Mouse (Mus musculus): ENCODE results near the gene Igfbp7.

Gene Igfbp7

DNA sequence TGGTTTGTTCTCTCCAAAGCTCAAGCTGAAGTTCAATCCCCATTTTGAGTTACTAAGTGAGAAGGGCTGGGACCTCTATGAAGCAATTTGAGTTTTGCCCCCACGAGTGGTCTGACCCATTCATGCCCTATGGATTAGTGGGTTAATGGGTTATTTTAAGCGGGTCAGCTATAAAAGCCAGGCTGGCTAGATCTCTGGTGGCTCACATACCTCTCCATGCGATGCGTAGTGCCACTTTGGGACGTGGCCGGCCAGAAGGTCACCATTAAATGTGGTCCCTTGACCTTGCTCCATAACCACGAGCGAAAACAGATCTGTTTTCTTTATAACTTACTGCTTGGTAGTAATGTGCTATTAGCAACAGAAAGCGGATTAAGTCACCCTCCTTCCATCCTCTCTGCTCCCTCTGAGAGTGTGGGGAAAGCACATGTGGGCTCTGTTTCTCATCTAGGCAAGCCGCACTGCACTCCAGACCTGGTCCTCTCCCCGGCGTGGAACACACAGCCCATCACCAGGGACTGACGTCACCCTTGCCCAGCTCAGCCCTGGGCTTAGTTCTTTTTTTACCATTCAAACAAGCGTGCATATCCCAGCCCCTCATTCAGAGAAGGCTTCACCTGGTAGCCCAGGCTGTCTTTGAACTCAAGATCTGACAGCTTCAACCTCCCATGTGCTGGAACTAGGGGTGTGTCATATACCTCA, 28.3 kb downstream of the Igfbp7 start:
- DNase-seq (ENCODE audit: low spot score) = no peak

DNA sequence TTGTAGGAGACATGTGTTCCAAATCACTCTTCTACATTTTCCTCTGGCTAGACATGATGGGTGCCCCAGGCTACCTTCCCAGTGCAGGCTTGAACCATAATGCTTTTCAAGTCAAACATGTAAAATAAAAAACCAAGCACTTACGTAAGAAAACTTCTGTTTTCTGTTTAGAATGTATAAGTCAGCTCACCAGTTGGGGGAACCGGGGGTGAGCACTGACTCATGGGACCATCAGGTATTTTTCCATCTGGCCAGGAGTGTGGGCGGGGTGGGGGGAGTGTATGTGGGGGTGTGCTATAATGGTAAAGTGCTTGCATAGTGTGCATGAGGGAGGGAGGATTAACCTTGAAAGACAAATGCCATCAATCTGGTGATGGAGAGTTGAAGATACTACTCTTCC, 29.8 kb downstream of the Igfbp7 start:
- DNase-seq (ENCODE audit: low spot score) = no peak

GRCm38 (mm10) chr5:77375546-77375945, 32.3 kb downstream of the Igfbp7 start:
- DNase-seq (ENCODE audit: low spot score) = no peak

DNA sequence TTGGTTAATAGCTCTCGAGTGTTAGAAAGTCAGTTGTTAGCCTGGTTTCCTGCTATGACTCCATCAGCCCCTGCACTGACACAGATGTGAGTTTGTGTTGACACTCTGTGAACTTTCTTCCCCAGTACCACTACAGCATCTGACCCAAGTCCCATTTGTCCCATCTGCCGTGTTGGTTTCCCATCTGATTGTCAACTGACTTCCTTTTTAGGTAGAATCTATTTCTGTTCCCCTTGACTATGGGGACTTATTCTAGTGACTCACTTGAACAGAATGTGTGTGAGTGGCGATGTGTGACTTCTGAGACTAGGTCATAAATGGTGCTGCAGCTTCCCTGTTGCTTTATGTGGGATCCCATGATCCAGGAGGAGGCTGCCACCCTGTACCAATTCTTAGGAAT, 32.9 kb downstream of the Igfbp7 start:
- DNase-seq (ENCODE audit: low spot score) = no peak

DNA sequence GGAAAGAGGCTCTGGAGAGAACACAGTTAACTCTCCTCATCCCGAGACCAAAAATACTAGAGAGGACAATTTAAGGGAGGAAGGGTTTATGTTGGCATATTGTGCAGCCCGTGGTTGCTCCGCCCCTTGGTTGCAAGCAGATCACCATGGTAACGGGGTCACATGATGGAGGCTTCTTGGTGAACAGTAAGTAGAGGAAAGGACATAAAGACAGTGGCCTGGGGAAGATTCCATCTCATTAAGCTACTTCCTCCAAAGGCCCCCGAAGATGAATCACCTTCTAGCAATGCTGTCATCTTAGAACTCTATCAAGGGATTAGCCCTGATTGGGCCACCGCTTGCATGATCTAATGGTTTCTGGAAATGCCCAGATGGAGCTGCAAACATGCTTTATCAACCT, 35.1 kb downstream of the Igfbp7 start:
- DNase-seq (ENCODE audit: low spot score) = no peak

- no peak for DNase-seq (ENCODE audit: low spot score)
Observed at GRCm38 (mm10) chr5:77372242-77372641, 35.6 kb downstream of the Igfbp7 start.

DNA sequence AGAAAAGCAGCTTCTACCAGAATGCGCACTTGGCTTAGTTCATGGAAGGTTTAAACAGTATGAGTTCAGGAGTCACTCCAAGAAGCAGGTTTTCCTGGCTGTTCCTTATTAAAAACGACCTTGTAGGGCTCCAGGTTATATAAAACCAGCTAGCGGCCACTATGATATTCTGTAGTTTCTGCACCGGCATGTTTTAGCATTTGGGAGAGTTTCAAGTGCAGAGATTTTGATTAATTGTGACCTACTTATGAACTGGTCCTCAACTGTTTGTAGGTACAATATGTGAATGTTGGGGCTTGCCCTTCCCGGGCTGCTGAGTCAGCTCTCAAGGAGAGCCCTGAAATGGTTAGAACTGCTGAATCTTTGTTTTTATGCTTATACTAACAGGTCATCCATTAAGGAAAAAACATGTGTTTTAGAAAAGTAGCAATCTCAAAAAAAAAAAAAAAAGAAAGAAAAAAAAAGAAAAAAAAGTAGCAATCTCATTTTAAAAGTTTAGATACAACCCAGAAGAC, 37.4 kb downstream of the Igfbp7 start:
- DNase-seq (ENCODE audit: low spot score) = no peak

DNA sequence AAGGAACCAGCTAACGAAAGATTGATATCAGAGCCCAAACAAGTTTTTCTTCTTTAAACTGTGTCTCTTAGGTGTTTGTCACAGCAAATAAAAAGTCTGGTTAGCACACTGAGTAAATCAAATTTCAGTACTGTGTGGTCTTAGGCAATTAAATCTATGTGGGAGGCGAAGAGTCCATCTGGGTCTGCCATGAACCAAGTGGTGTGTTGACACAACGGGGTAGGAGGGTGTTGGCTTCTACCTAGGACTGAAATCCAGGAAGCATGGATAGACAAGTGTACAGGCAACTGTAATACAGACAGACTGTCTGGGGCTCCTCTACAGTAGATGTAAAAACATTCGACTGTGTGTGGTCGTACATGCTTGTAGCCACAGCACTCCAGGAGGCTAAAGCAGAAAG, 38.4 kb downstream of the Igfbp7 start:
- no peak for DNase-seq (ENCODE audit: low spot score)

DNA sequence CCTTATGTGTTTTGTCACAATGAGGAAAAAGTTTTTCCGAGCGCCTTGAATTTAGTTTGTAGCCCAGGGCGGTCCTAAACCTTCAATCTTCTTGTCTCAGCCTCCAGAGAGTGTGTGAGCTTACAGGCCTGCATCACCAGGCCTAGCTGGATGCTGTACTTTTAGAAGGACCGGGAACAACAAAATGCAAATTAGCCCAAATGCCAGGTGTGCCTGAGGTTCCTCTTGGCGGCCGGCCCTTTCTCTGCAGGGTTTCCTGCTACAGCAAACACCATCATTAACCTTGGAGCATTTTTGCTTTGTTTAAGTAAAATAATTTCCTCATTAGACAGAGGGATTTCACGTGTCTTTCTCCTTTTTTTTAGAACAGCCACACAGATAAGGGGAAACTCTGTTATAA, 39.6 kb downstream of the Igfbp7 start:
- no peak for DNase-seq (ENCODE audit: low spot score)

- no peak for DNase-seq (ENCODE audit: low spot score)
Observed at GRCm38 (mm10) chr5:77367682-77368081, 40.2 kb downstream of the Igfbp7 start.

DNA sequence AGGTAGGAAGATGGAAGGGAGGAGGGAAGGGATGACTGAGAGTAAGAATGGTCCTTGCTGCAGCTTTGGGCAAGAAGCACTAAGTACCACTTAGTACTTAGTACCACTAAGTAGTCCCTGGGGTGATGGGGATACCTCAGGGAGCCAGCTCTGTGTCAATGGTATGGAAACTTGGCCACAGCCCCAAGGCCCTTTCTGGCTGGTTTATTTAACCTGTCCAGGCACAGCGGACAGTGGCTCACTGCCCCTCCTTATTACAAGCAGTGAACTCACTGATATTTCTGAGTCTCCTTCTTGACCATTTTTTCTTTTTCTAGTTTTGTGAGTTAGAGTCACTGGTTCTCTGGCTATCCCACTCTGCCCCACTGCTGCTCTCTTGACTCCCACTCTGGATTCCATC, 40.7 kb downstream of the Igfbp7 start:
- DNase-seq (ENCODE audit: low spot score) = no peak

DNA sequence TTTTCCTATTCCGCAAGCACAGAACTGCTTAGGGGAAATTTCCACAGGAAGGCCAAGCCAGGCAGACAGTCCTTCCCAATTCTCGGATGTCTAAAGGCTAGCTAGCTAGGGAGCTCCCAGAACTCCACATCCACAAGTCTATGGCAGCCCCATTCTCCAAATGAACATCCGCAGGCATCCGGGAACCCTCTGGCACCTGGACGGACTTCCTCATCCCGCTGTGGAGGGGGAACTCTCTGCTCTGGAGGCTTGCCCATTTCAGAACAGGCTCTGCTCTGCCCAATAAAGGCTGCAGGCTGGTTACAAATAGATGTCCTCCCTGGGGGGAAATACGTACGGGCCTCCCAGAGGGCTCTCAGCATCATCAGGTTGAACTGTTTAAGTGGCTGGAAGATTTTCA, 41.5 kb downstream of the Igfbp7 start:
- no peak for DNase-seq (ENCODE audit: low spot score)

DNA sequence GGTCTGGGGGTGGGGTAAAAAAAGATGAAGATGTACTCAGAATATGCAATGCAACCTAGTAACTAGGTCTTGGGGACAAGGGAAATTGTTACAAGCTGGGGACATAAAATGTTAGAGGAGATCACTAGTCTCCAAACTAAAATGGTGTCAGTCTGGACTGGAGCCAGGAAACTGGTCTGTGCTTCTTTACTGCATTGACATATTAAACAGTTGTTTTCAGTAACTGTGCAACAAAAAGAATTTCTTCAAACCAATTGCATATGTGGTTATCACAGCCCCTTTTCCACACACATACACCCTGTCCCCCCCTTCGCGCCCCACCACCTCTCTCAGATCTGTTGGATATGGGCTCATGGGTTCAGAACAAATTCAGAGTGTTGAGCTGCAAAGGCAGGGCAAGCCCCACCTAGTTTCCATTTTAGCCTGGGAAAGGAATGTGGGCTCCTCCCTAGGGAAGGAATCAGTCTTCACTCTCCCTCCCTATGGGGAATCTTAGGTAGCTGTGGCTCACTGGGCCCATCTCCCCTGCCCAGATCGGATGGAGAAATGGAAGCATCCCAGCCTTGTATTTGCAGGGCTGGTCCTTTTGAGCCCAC, 43.3 kb downstream of the Igfbp7 start:
- DNase-seq (ENCODE audit: low spot score) = no peak

DNA sequence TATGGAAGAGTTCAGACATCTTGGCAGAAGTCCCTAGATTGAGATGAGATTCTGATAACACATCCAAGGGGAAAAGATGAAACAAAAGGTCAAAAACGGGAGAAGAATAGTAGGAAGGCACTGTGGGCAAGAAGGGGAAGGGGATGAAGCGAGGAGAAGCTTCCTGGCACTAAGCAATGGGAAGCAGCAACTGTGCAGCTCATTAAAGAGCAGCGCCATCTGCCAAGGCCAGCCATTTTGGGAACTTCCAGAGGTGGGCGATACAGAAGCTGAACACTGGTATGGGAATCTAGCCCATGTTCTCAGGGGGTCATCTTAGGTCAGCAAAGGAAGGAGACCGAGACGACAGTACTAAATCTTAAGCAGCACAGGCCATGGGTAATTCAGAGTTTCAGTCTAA, 44.2 kb downstream of the Igfbp7 start:
- DNase-seq (ENCODE audit: low spot score) = no peak

DNA sequence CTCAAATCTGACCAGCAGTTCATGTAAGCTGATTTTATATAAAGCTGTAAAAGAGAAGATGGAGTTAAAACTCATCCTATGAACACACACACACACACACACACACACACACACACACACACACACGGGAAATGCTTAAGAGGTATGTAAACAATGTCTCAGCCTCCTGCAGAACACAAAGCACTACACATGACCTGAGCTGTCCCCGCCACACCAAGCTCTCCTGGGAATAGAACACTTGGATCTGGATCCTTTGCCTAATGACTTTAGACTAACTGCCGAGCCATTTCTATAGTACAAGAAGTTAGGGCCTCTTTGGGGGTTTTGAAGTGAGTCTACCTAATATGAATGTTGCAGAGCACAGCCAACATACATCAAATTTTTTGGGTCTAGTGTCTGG, 45.7 kb downstream of the Igfbp7 start:
- no peak for DNase-seq (ENCODE audit: low spot score)

- DNase-seq (ENCODE audit: low spot score) = no peak
Observed at GRCm38 (mm10) chr5:77361006-77361405, 46.8 kb downstream of the Igfbp7 start.

DNA sequence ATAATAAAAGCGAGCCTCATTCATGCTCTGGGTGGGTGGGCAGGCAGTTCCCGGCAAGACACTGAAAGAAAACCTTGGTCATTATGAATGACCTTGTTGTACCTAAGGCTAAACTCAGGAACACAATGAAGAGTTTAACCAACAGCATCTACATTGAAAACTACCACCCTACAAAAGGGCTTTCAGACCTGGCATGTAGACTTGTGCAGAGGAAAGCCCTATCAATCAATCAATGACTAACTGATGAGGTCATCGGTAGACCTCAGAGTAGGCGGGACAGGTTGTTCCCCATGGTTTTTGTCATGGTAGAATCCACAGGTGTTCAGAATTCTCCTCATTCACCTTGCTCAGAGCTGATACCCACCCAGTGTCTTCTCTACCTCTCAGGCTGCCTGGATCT, 47.9 kb downstream of the Igfbp7 start:
- no peak for DNase-seq (ENCODE audit: low spot score)

DNA sequence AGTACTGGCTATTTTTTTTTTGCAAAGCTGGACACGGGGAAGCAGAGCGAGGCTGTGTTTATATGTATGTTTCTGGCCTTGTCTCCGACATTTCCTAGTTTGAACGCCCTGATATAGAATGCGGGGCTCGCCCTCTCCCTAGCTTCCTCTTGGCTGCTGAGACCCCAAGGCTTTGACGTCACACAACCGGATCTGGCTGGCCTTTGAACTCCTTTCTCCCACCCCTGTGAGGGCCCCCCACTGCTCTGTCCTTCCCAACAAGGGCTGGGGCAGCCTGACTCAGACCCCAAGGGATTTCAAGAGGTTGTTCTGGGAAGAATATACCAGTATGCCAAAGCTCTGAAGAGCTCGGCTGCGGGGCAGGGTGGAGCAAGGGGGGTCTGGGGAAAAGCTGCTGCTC, 49.5 kb downstream of the Igfbp7 start:
- no peak for DNase-seq (ENCODE audit: low spot score)

GRCm38 (mm10) chr5:77357405-77358149, 50.3 kb downstream of the Igfbp7 start:
- no peak for DNase-seq (ENCODE audit: low spot score)

- no peak for DNase-seq (ENCODE audit: low spot score)
Observed at GRCm38 (mm10) chr5:77355307-77356265, 52.3 kb downstream of the Igfbp7 start.

DNA sequence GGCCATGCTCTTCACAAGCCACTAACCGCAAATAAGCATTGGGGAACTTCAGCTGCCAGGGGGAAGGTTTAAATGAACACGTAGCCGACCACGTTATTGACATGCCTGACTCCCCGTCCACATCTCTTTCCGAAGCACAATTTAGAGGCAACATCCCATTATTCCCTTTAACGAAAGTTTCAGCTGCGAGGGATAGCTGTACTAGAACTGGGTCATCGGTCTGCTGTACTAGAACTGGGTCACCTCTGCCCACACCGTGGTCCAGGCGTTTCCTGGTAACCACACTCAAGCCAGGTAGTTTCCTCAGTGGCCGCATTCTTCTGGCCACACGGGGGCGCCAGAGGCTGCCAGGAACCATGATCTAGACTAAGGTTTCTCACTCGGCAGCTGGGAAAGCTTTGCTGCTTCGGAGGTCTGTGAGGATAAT, 53.5 kb downstream of the Igfbp7 start:
- DNase-seq (ENCODE audit: low spot score) = peak; percentile 75

- DNase-seq (ENCODE audit: low spot score) = no peak
Observed at GRCm38 (mm10) chr5:77351691-77352090, 56.1 kb downstream of the Igfbp7 start.
